Mouse (Mus musculus) myocyte (in vitro differentiated cells): ENCODE results near the gene Rnf157.

Experiments used
- E2F4 ChIP-seq: IDR thresholded peaks from one replicate; pipeline ENCODE4 v1.6.1; 2011; ENCODE audit warnings: mild to moderate bottlenecking, control low read depth, moderate library complexity; ENCODE audit not compliant: insufficient read depth
- MAX ChIP-seq: IDR thresholded peaks from one replicate; pipeline ENCODE4 v1.6.1; 2011; ENCODE audit warnings: low read depth, mild to moderate bottlenecking, control low read depth
- POLR2A ChIP-seq: IDR thresholded peaks from one replicate; pipeline ENCODE4 v1.6.1; 2011; ENCODE audit warnings: low read depth, mild to moderate bottlenecking, control low read depth, moderate library complexity; ENCODE audit not compliant: insufficient read length
- POLR2AphosphoS2 ChIP-seq: IDR thresholded peaks from one replicate; pipeline ENCODE4 v1.6.1; 2011; ENCODE audit warnings: low read depth, control low read depth; ENCODE audit not compliant: insufficient read length
- REST ChIP-seq: IDR thresholded peaks from one replicate; pipeline ENCODE4 v1.6.1; 2011; ENCODE audit warnings: mild to moderate bottlenecking, control low read depth, moderate library complexity; ENCODE audit not compliant: insufficient read depth, insufficient read length
- TCF12 ChIP-seq: IDR thresholded peaks from one replicate; pipeline ENCODE4 v1.6.1; 2011; ENCODE audit warnings: mild to moderate bottlenecking, control low read depth; ENCODE audit not compliant: poor library complexity, insufficient read depth, severe bottlenecking

GRCm38 (mm10) chr11:116412904-116413630 lies at the start of gene Rnf157:
- TF ChIP-seq TCF12 (no peak), POLR2A (peak; percentile 73), POLR2AphosphoS2 (peak; percentile 17), MAX (no peak), E2F4 (peak; percentile 56), REST (no peak)
